Comparison of ENCODE assay signal across 8 mouse cellular contexts in the genomic region with DNA sequence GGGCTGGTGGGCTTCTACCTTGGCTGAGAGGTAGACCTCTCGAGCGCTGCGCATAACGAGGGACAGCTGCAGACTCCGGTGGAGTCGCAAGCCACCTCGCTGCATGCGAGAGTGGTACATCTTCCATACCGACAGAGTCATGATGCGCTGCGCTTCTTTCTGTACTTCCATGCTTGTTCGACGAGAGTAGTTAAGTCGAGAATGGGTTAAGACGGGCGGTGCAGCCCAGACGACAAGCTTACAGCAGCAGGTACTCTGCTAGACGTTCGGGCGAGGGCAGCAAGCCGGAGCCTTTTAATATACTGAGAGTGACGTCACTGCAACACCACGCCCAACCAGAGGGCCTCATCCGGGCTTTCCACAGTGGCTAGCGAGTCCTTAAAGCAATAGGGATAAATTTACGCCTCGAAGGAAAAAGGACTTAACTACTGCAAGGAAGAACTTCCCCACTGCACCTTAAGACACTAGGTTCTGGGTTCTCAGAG. TPM values are rescaled to one million over a fixed set of nuclear protein-coding genes. Genes with fewer than 3 reads are reported as not detected.
A peak's percentile ranks its signal among the peaks of the same experiment; 100 is the strongest.
DNase-seq lines count a peak whose midpoint lies in the region; ATAC-seq and TF ChIP-seq lines count a peak whose summit lies in the region.

Gene Ier2 (minus strand): TSS at position 272 of the 485 bp plus-strand sequence.

- peaks cover 70% of the 10 kb centered on the region for H3K4me1 ChIP-seq in hindbrain, embryonic 10.5 days (replicated peaks)
- H3K4me1 ChIP-seq in lung, embryonic 16.5 days (replicated peaks; ENCODE audit: control insufficient read depth, insufficient read depth, low read length) = peaks cover 19% of the 10 kb centered on the region
- H3K4me1 ChIP-seq in thymus, adult 2 months (replicated peaks; ENCODE audit: control insufficient read depth, insufficient read depth, low read length) = peaks cover 26% of the 10 kb centered on the region

- no peaks in the 10 kb centered on the region for H3K9me3 ChIP-seq in hindbrain, embryonic 10.5 days
- no peaks in the 10 kb centered on the region for H3K9me3 ChIP-seq in lung, embryonic 16.5 days (ENCODE audit: control insufficient read depth, low read length)

- under 1% methylated on average over 27 of the region's 27 CpGs for WGBS in hindbrain, embryonic 10.5 days
- under 1% methylated on average over 27 of the region's 27 CpGs for WGBS in lung, embryonic 16.5 days
- WGBS in thymus, adult 2 months = under 1% methylated on average over 27 of the region's 27 CpGs

- peak; percentile 98 for TF ChIP-seq POLR2A in thymus, adult 2 months (IDR thresholded peaks at IDR 0.05; ENCODE audit: control insufficient read depth, extremely low read depth, insufficient read depth, low read length, poor library complexity)

- H3K27me3 ChIP-seq in hindbrain, embryonic 10.5 days (ENCODE audit: insufficient read depth, poor library complexity, severe bottlenecking) = no peaks in the 10 kb centered on the region
- H3K27me3 ChIP-seq in lung, embryonic 16.5 days (ENCODE audit: control insufficient read depth, insufficient read depth, low read depth, low read length) = no peaks in the 10 kb centered on the region
- H3K27me3 ChIP-seq in thymus, adult 2 months (ENCODE audit: control insufficient read depth, insufficient read depth, low read length) = no peaks in the 10 kb centered on the region

- peak within 1 kb of the TSS; percentile 97 for H3K4me3 ChIP-seq in hindbrain, embryonic 10.5 days
- peak within 1 kb of the TSS; percentile 86 for H3K4me3 ChIP-seq in lung, embryonic 16.5 days (ENCODE audit: low read length)
- peak within 1 kb of the TSS; percentile 77 for H3K4me3 ChIP-seq in thymus, adult 2 months (ENCODE audit: control insufficient read depth, insufficient read depth, low read length)

- peak; percentile 64 for ATAC-seq in frontal cortex, adult (ENCODE audit: low TSS enrichment)
- ATAC-seq in lung, embryonic 16.5 days (ENCODE audit: low read depth) = peak; percentile 75

- peak; percentile 98 for DNase-seq in MN1 (ENCODE audit: low spot score)
- DNase-seq in cerebellum, adult 9-10 months = peak; percentile 98
- DNase-seq in hindbrain, embryonic 10.5 days (ENCODE audit: low spot score) = peak; percentile 95
- peak; percentile 95 for DNase-seq in layer of hippocampus, adult 9-11 months
- DNase-seq in ovary, adult 18-20 months (ENCODE audit: low spot score) = peak; percentile 93
- peak; percentile 88 for DNase-seq in thymus, adult 2 months

- 0 out of 2 replicates have a peak, but pooled peaks cover 3% of the 10 kb centered on the region for H3K36me3 ChIP-seq in hindbrain, embryonic 10.5 days
- H3K36me3 ChIP-seq in lung, embryonic 16.5 days (ENCODE audit: control insufficient read depth, insufficient read depth, low read length) = no peaks in the 10 kb centered on the region
- no peaks in the 10 kb centered on the region for H3K36me3 ChIP-seq in thymus, adult 2 months (ENCODE audit: control insufficient read depth, insufficient read depth, low read length)

- no peak for TF ChIP-seq CTCF in thymus, adult 2 months (IDR thresholded peaks at IDR 0.05; ENCODE audit: borderline replicate concordance, control insufficient read depth, extremely low read depth, insufficient read depth, low read length, poor library complexity)

- H3K4me2 ChIP-seq in lung, embryonic 16.5 days (ENCODE audit: low read depth, low read length) = peak within 1 kb of the TSS; percentile 63

- H3K9ac ChIP-seq in lung, embryonic 16.5 days (ENCODE audit: low read length) = peak within 1 kb of the TSS; percentile 93

- H3K27ac ChIP-seq in hindbrain, embryonic 10.5 days = peak within 1 kb of the TSS; percentile 95
- H3K27ac ChIP-seq in lung, embryonic 16.5 days (ENCODE audit: low read length) = peak within 1 kb of the TSS; percentile 94
- peak within 1 kb of the TSS; percentile 91 for H3K27ac ChIP-seq in thymus, adult 2 months (ENCODE audit: control insufficient read depth, insufficient read depth, low read length)

RNA-seq across cellular contexts. Expression of gene Ier2, which starts in this region (rescaled TPM):
- polyA plus RNA-seq in hindbrain, embryonic 10.5 days (2016; fragmentation: Nextera tagmentation; extraction: Ambion mirVana) = 89.9 and 94.7 TPM in 2 replicates
- polyA plus RNA-seq in lung, embryonic 16.5 days (2015; fragmentation: Nextera tagmentation; extraction: Ambion mirVana) = 83.2 and 87.4 TPM in 2 replicates
- polyA plus RNA-seq in thymus, adult 2 months (2012; rRNA removed) = 29.2 and 33.7 TPM in 2 replicates

Comparison
In these comparisons a context has a peak if more than half of its experiments do, and no peak if none do; other contexts are left out.
1. Peak in every context shown above with its lines: DNase-seq, ATAC-seq, H3K4me3 ChIP-seq and H3K27ac ChIP-seq.